Comparison of ENCODE assay signal across 11 mouse cellular contexts in genomic region chr7:114182708-114183107, GRCm38 (mm10).
"Had no signal": no experiment of that assay in that cellular context is flagged by ENCODE, and none has a peak within 500 bp of the region (broad histone marks: within the 10 kb centered on the region; RNA-seq: fewer than 3 reads in every experiment).

No protein-coding gene starts in this region.

- DNase-seq: kidney, adult 11 months; kidney, adult 9 months; kidney, postnatal 4 days; lung, postnatal 36 days; midbrain, embryonic 14.5 days; right cerebral cortex, postnatal 25 days; thymus, postnatal 36 days had no signal

- H3K4me1 ChIP-seq: limb, embryonic 15.5 days; liver, embryonic 12.5 days had no signal

- H3K9ac ChIP-seq: limb, embryonic 15.5 days; liver, embryonic 12.5 days; neural tube, embryonic 13.5 days had no signal

- H3K27me3 ChIP-seq: limb, embryonic 15.5 days; liver, embryonic 12.5 days; neural tube, embryonic 13.5 days had no signal

- H3K4me2 ChIP-seq: limb, embryonic 15.5 days; liver, embryonic 12.5 days; neural tube, embryonic 13.5 days had no signal

- H3K9me3 ChIP-seq: limb, embryonic 15.5 days; neural tube, embryonic 13.5 days had no signal

- H3K4me3 ChIP-seq: limb, embryonic 15.5 days; liver, embryonic 12.5 days; neural tube, embryonic 13.5 days had no signal

- H3K36me3 ChIP-seq: limb, embryonic 15.5 days; liver, embryonic 12.5 days; neural tube, embryonic 13.5 days had no signal

- H3K27ac ChIP-seq: kidney, postnatal 0 days; limb, embryonic 15.5 days; liver, embryonic 12.5 days had no signal

- ATAC-seq: liver, embryonic 12.5 days had no signal
